Mouse (Mus musculus): Measurements from ENCODE around the gene Map3k15. TPM values are rescaled to one million over a fixed set of nuclear protein-coding genes. Genes with fewer than 3 reads are reported as not detected.

Map3k15 gene
- total RNA-seq, 1 experiment from 2014 or later, result 1.1 TPM

DNA sequence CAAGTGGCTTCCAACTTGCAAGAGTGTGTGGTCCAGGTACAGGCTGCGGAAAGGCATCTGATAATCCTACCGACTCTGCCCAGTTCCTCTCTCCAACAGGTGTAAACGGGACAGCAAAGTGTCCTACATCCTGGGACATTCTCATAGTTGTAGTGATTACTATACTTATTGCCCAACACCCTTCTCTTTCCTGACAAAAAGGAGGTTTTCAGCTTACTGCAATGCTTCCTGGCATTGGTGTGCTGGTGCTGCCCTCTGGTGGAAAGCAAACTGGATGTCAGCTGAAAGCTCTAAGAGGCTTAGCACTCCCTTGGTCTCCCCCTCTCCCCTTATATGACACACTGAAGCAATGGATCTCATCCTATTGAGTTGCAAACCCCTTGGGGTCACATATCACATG lies 128.4 kb downstream of the Map3k15 start:
- peak; percentile 82 for ATAC-seq (replicated peaks; ENCODE audit: low read depth, poor library complexity, severe bottlenecking)

- ATAC-seq (replicated peaks; ENCODE audit: low read depth, poor library complexity, severe bottlenecking), result no peak
Observed at GRCm38 (mm10) chrX:160134136-160134843, 146.1 kb downstream of the Map3k15 start.

- ATAC-seq (replicated peaks; ENCODE audit: low read depth, poor library complexity, severe bottlenecking), result no peak
Observed at GRCm38 (mm10) chrX:160135719-160136118, 147.5 kb downstream of the Map3k15 start.

- no peak for ATAC-seq (replicated peaks; ENCODE audit: low read depth, poor library complexity, severe bottlenecking)
Observed at GRCm38 (mm10) chrX:160136153-160136552, 147.9 kb downstream of the Map3k15 start.

- ATAC-seq (replicated peaks; ENCODE audit: low read depth, poor library complexity, severe bottlenecking), result no peak
Observed at GRCm38 (mm10) chrX:160137177-160137860, 149.1 kb downstream of the Map3k15 start.

DNA sequence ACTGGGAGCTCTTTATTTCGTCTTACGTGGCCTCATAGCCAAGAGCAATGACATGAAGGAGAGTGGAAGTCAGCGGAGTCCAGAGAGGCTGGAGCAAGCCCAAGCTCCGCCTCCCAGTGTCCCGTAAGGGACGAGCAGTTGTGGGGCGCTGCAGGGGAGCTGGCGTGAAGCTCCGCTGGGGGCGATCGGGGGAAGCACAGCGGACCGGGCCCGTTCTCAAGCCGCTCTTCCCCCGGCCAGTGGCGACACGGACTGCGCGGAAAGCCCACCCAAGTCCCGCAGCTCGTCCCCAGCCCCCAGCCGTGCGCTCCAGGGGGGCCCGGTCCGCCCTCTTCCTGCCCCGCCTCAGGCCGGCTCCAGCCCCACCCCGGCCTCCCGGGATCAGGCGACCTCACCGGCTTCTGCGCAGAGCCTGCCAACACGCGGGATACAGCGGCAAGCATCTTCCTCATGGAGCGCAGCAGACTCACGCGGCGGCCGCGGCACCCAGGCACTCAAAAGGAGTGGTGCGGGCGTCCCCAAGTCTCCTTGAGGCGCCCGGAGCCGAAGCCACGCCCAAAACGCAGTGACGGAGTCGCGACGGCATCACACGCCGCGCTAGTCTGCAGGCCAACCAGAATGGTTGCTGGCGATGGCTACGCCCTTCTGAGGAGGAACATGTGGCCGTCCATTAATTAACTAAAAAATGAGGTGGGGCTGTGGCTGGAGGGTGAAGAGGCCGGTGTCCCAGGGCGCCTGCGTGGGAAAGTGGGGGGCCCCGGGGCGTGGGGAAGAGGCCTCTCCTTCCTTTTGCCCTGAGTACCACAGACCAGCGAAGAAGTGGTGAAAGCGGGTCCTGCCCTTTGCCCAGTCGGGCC lies 149.9 kb downstream of the Map3k15 start, which contains the start of gene Pdha1:
Gene Pdha1 (minus strand): TSS at position 553 of the 857 bp plus-strand sequence.
- peak; percentile 91 for ATAC-seq (replicated peaks; ENCODE audit: low read depth, poor library complexity, severe bottlenecking)

DNA sequence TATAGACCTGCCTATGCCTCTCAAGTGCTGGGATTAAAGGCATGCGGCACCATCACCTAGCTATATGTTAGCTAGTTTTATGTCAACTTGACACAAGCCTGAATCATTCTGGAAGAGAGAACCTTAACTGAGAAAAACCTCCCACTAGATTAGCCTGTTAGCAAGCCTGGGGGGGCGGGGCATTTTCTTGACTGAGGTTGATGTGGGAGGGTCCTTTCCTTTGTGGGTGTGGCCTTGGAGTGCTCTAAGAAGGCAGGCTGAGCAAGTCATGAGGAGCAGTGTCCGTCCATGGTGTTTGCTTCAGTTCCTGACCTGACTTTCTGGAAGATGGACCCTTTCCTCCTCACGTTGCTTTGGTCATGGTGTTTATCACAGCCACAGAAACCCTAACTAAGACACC lies 158.6 kb downstream of the Map3k15 start:
- ATAC-seq (replicated peaks; ENCODE audit: low read depth, poor library complexity, severe bottlenecking), result no peak

- ATAC-seq (replicated peaks; ENCODE audit: low read depth, poor library complexity, severe bottlenecking), result no peak
Observed at GRCm38 (mm10) chrX:160147406-160147805, 159.2 kb downstream of the Map3k15 start.

- no peak for ATAC-seq (replicated peaks; ENCODE audit: low read depth, poor library complexity, severe bottlenecking)
Observed at GRCm38 (mm10) chrX:160148859-160149258, 160.6 kb downstream of the Map3k15 start.

- peak; percentile 71; the same call in 1 of the 2 replicates for ATAC-seq (replicated peaks; ENCODE audit: low read depth, poor library complexity, severe bottlenecking)
Observed at GRCm38 (mm10) chrX:160153147-160153815, 165.0 kb downstream of the Map3k15 start.

GRCm38 (mm10) chrX:160164259-160164658 lies 176.0 kb downstream of the Map3k15 start:
- ATAC-seq (replicated peaks; ENCODE audit: low read depth, poor library complexity, severe bottlenecking), result no peak

GRCm38 (mm10) chrX:160166246-160166985 lies 178.2 kb downstream of the Map3k15 start:
- no peak for ATAC-seq (replicated peaks; ENCODE audit: low read depth, poor library complexity, severe bottlenecking)

GRCm38 (mm10) chrX:160170150-160170549 lies 181.9 kb downstream of the Map3k15 start:
- peak; percentile 84; the same call in 1 of the 2 replicates for ATAC-seq (replicated peaks; ENCODE audit: low read depth, poor library complexity, severe bottlenecking)

Other genes starting within 250 kb of the Map3k15 start
- gene Pdha1, start 150.0 kb downstream of the Map3k15 start, total RNA-seq (2017), result 174 and 175 TPM in 2 replicates